In the genomic region with DNA sequence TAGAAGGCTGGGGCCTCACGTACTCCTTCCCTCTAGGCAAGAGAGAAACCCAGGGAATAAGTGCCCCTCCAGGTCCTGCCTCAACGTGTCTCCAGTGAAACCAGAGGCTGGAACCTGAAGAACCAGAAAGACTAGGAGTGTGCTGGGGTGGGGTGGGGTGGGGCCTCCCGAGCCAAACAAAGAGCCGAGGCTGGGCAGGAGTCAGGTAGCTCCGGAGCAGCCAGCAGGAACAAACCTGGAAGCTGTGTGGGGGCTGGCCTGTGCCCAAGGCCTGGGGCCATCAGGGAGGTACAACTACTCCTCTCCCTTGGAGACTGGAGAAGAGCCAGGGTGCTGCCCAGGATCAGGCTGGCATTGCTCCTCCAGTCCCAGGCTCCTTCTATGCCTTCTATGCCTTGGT, we compare ENCODE assay signal across 9 mouse cellular contexts. TPM values are rescaled to one million over a fixed set of nuclear protein-coding genes. Genes with fewer than 3 reads are reported as not detected.
DNase-seq lines count a peak whose midpoint lies in the region; ATAC-seq and TF ChIP-seq lines count a peak whose summit lies in the region.
"Had no signal": no experiment of that assay in that cellular context is flagged by ENCODE, and none has a peak within 500 bp of the region (broad histone marks: within the 10 kb centered on the region; RNA-seq: fewer than 3 reads in every experiment).

No protein-coding gene starts in this region.

- no peaks in the 10 kb centered on the region for H3K9me3 ChIP-seq in hindbrain, embryonic 12.5 days (replicated peaks)
- H3K9me3 ChIP-seq in hindbrain, embryonic 16.5 days (ENCODE audit: control insufficient read depth, low read length): no peaks in the 10 kb centered on the region
- H3K9me3 ChIP-seq in embryonic facial prominence, embryonic 13.5 days: no peaks in the 10 kb centered on the region

- WGBS in hindbrain, embryonic 12.5 days: 58% methylated on average over 5 of the region's 5 CpGs
- WGBS in hindbrain, embryonic 16.5 days: 47% methylated on average over 5 of the region's 5 CpGs
- 46% methylated on average over 5 of the region's 5 CpGs for WGBS in embryonic facial prominence, embryonic 13.5 days
- WGBS in kidney, adult 2 months: 32% methylated on average over 5 of the region's 5 CpGs

- H3K36me3 ChIP-seq in hindbrain, embryonic 12.5 days: peaks cover 47% of the 10 kb centered on the region
- peaks cover 13% of the 10 kb centered on the region for H3K36me3 ChIP-seq in hindbrain, embryonic 16.5 days (ENCODE audit: control insufficient read depth, insufficient read depth, low read length)
- H3K36me3 ChIP-seq in embryonic facial prominence, embryonic 13.5 days: peaks cover 92% of the 10 kb centered on the region
- no peaks in the 10 kb centered on the region; the same call in 1 of the 2 replicates for H3K36me3 ChIP-seq in kidney, adult 2 months (ENCODE audit: control insufficient read depth, insufficient read depth, low read length)

- no peak for ATAC-seq in hindbrain, embryonic 12.5 days (ENCODE audit: low FRiP score)
- no peak for ATAC-seq in hindbrain, embryonic 16.5 days
- ATAC-seq in embryonic facial prominence, embryonic 13.5 days (ENCODE audit: insufficient number of reproducible peaks, insufficient read depth, low FRiP score, low TSS enrichment, low read depth): peak; percentile 82
- no peak for ATAC-seq in megakaryocyte-erythroid progenitor cell, adult 5-6 weeks (replicated peaks; ENCODE audit: low FRiP score, low TSS enrichment, poor library complexity, severe bottlenecking)
- ATAC-seq: Patski had no signal

- peaks cover 60% of the 10 kb centered on the region for H3K4me1 ChIP-seq in hindbrain, embryonic 12.5 days
- H3K4me1 ChIP-seq in hindbrain, embryonic 16.5 days (ENCODE audit: control insufficient read depth, insufficient read depth, low read depth, low read length): peaks cover 41% of the 10 kb centered on the region
- peaks cover 66% of the 10 kb centered on the region for H3K4me1 ChIP-seq in embryonic facial prominence, embryonic 13.5 days
- H3K4me1 ChIP-seq in kidney, adult 2 months (ENCODE audit: control insufficient read depth, insufficient read depth, low read length): peaks cover 72% of the 10 kb centered on the region

- no peak overlapping the region for H3K4me3 ChIP-seq in hindbrain, embryonic 12.5 days
- H3K4me3 ChIP-seq in hindbrain, embryonic 16.5 days (ENCODE audit: low read length): no peak overlapping the region
- H3K4me3 ChIP-seq in embryonic facial prominence, embryonic 13.5 days: no peak overlapping the region
- no peak overlapping the region for H3K4me3 ChIP-seq in kidney, adult 2 months (ENCODE audit: insufficient read depth, low read depth, low read length)

- H3K4me2 ChIP-seq in hindbrain, embryonic 12.5 days (replicated peaks): no peak overlapping the region
- no peak overlapping the region for H3K4me2 ChIP-seq in hindbrain, embryonic 16.5 days (ENCODE audit: low read length)
- H3K4me2 ChIP-seq in embryonic facial prominence, embryonic 13.5 days: peak overlapping the region; percentile 20

- TF ChIP-seq CTCF in kidney, adult 2 months (conservative IDR thresholded peaks at IDR 0.05; ENCODE audit: insufficient read depth, insufficient read length, low read depth, low read length): no peak

- no peak overlapping the region for H3K9ac ChIP-seq in hindbrain, embryonic 12.5 days
- H3K9ac ChIP-seq in hindbrain, embryonic 16.5 days (ENCODE audit: low read depth, low read length): no peak overlapping the region
- H3K9ac ChIP-seq in embryonic facial prominence, embryonic 13.5 days: no peak overlapping the region

- H3K27ac ChIP-seq in hindbrain, embryonic 12.5 days: peak overlapping the region; percentile 52
- H3K27ac ChIP-seq in hindbrain, embryonic 16.5 days (ENCODE audit: low read depth, low read length): no peak overlapping the region; the same call in 1 of the 2 replicates
- peak overlapping the region; percentile 84 for H3K27ac ChIP-seq in embryonic facial prominence, embryonic 13.5 days
- H3K27ac ChIP-seq in kidney, adult 2 months (ENCODE audit: insufficient read depth, low read depth, low read length): peak overlapping the region; percentile 97

- peak; percentile 98 for DNase-seq in kidney, adult 2 months
- peak; percentile 89 for DNase-seq in lung, postnatal 25 days (ENCODE audit: low spot score)
- DNase-seq in spleen, postnatal 36 days (ENCODE audit: low spot score in 2 of 2): no peak
- DNase-seq in spleen, postnatal 10 days (ENCODE audit: low spot score in 2 of 2): no peak

- H3K27me3 ChIP-seq in hindbrain, embryonic 12.5 days: no peaks in the 10 kb centered on the region
- no peaks in the 10 kb centered on the region for H3K27me3 ChIP-seq in hindbrain, embryonic 16.5 days (replicated peaks; ENCODE audit: control insufficient read depth, insufficient read depth, low read length)
- no peaks in the 10 kb centered on the region for H3K27me3 ChIP-seq in embryonic facial prominence, embryonic 13.5 days
- no peaks in the 10 kb centered on the region for H3K27me3 ChIP-seq in kidney, adult 2 months (replicated peaks; ENCODE audit: control insufficient read depth, insufficient read depth, low read length)
- H3K27me3 ChIP-seq: Patski had no signal

- no peak for TF ChIP-seq POLR2A in kidney, adult 2 months (IDR thresholded peaks at IDR 0.05; ENCODE audit: low read depth, low read length)

RNA-seq across cellular contexts. Expression of gene Ptprf, which starts 18.9 kb away (rescaled TPM):
- polyA plus RNA-seq in hindbrain, embryonic 12.5 days (2016; fragmentation: Nextera tagmentation; extraction: Ambion mirVana): 131 and 137 TPM in 2 replicates
- 71.7 and 88.1 TPM in 2 replicates for polyA plus RNA-seq in hindbrain, embryonic 16.5 days (2015; fragmentation: Nextera tagmentation; extraction: Ambion mirVana)
- 79.8 and 88.8 TPM in 2 replicates for polyA plus RNA-seq in embryonic facial prominence, embryonic 13.5 days (2015; fragmentation: Nextera tagmentation; extraction: Ambion mirVana)
- polyA plus RNA-seq in kidney, adult 2 months (2012; rRNA removed): 89.9 and 114 TPM in 2 replicates
- total RNA-seq in megakaryocyte-erythroid progenitor cell, adult 5-6 weeks (2014; fragmentation: Nextera tagmentation): not detected in 2 replicates
- 0.04 TPM in 1 of 2 replicates, not detected in the other for total RNA-seq in megakaryocyte-erythroid progenitor cell, adult 5-6 weeks (2017)

Comparison
In these comparisons a context has a peak if more than half of its experiments do, and no peak if none do; other contexts are left out.
1. DNase-seq: peak in kidney, adult 2 months (single experiment) and lung, postnatal 25 days (single experiment); none in spleen, postnatal 36 days (0 of 2) and spleen, postnatal 10 days (0 of 2).